Mouse (Mus musculus): ENCODE measurements around the gene Prss57. TPM values are rescaled to one million over a fixed set of nuclear protein-coding genes. Genes with fewer than 3 reads are reported as not detected.

Gene Prss57
- polyA plus RNA-seq, 1 experiment, result 2.1 TPM

DNA sequence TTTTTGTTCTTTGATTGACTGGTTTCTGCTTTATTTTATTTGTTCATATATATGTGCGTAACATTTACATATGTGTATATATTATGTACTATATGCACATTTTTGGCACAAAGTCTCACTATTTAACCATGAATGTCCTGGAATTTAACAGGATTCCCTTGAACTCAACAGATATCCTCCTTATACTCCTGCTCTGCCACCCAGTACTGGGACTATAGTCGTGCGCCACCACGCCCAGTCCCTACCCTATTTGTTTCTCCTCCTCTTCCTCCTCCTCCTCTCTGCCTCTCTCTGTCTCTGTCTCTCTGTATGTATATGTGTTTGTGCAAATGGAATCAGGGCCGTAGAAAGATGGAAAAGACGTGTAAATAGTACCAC is 44.0 kb downstream of the Prss57 start:
- H3K27ac ChIP-seq (ENCODE audit: insufficient read depth, low read length), result no peak overlapping the region
- peaks cover 3% of the 10 kb centered on the region for H3K4me1 ChIP-seq (ENCODE audit: control insufficient read depth, insufficient read depth, low read length)
- no peak for TF ChIP-seq POLR2A (IDR thresholded peaks at IDR 0.05; ENCODE audit: extremely low read depth, insufficient read depth, low read length)
- TF ChIP-seq CTCF (IDR thresholded peaks at IDR 0.05; ENCODE audit: extremely low read depth, insufficient read depth, low read length), result no peak
- H3K4me3 ChIP-seq (ENCODE audit: insufficient read depth, low read length), result no peak overlapping the region; the same call in 1 of the 2 replicates

DNA sequence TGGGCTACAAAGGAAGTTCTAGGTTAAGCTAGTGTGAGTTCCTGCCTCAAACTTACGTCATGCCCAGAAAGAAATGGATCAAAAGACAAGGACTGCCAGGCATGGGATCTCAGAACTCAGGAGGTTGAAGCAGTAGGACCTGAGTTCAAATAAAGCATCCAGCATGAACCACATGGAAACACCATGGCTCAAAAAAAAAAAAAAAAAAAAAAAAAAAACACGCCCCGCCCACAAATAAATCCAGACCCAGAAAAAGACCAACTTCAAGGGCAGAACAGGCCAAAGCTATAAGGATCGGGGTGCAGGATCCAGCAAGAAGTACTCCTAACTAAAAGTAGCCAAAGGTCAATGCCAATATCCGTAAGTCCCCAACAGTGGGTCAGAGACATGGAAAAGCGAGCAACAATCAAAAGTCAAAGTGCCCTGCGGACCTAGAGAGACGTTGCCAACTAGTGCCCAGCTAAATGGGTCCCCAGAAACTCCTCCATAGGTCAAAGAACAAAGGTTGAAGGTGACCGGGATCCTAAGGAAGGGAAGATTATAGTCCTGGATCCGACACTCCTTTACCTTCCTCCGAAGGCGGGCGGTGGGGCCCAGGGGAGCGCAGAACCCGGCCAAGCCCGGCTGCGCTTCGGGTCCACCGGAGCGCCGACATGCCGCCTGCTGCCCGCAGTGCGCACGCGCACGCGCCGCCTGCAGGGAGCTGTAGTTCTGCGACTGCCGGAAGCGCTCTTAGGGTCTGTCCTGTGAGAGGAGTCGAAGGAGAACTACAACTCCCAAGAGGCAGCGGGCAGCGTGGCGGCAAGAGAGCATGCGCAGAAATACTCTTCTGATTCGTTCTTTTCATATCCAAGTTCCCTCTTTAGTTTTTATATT is 44.6 kb downstream of the Prss57 start, which contains the start of gene Polrmt:
TSS of gene Polrmt (minus strand) at position 684 of the 876 bp plus-strand sequence.
- TF ChIP-seq POLR2A (IDR thresholded peaks at IDR 0.05; ENCODE audit: extremely low read depth, insufficient read depth, low read length) (peak; percentile 61; the same call in 1 of the 2 replicates), CTCF (IDR thresholded peaks at IDR 0.05; ENCODE audit: extremely low read depth, insufficient read depth, low read length) (no peak)
- H3K4me3 ChIP-seq (ENCODE audit: insufficient read depth, low read length), result peak within 1 kb of the TSS; percentile 72
- H3K27ac ChIP-seq (ENCODE audit: insufficient read depth, low read length), result no peak within 1 kb of the TSS
- peaks cover 3% of the 10 kb centered on the region for H3K4me1 ChIP-seq (ENCODE audit: control insufficient read depth, insufficient read depth, low read length)

DNA sequence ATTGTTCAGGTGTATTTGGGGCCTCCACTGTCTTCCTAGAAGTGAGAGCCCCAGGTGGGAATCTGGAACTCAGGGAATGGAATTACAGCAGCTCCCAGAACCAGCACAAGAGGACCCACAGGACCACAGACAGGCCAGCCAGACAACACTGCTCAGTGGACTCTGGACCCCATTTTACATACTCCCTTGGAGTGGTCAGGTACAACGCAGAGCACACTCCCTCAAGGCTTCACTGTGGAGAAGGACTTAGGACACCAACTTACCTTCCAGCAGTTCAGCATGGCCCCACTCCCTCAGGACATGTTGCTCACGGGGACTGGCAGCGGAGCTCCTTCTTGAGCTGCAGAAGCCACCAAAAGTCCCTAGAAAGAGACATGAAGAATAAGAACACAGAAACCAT is 45.4 kb downstream of the Prss57 start:
- TF ChIP-seq CTCF (IDR thresholded peaks at IDR 0.05; ENCODE audit: extremely low read depth, insufficient read depth, low read length), result no peak
- TF ChIP-seq POLR2A (IDR thresholded peaks at IDR 0.05; ENCODE audit: extremely low read depth, insufficient read depth, low read length), result no peak
- H3K4me3 ChIP-seq (ENCODE audit: insufficient read depth, low read length), result peak overlapping the region; percentile 72; the same call in 1 of the 2 replicates

GRCm38 (mm10) chr10:79743650-79744365 is 47.0 kb downstream of the Prss57 start:
- no peak for TF ChIP-seq CTCF (IDR thresholded peaks at IDR 0.05; ENCODE audit: extremely low read depth, insufficient read depth, low read length)
- TF ChIP-seq POLR2A (IDR thresholded peaks at IDR 0.05; ENCODE audit: extremely low read depth, insufficient read depth, low read length), result no peak
- H3K27ac ChIP-seq (ENCODE audit: insufficient read depth, low read length), result no peak overlapping the region
- peaks cover 3% of the 10 kb centered on the region for H3K4me1 ChIP-seq (ENCODE audit: control insufficient read depth, insufficient read depth, low read length)
- H3K4me3 ChIP-seq (ENCODE audit: insufficient read depth, low read length), result no peak overlapping the region

More for the DNA sequence above, 45.4 kb downstream of the Prss57 start:
- peaks cover 3% of the 10 kb centered on the region for H3K4me1 ChIP-seq (ENCODE audit: control insufficient read depth, insufficient read depth, low read length)
- no peak overlapping the region for H3K27ac ChIP-seq (ENCODE audit: insufficient read depth, low read length)

DNA sequence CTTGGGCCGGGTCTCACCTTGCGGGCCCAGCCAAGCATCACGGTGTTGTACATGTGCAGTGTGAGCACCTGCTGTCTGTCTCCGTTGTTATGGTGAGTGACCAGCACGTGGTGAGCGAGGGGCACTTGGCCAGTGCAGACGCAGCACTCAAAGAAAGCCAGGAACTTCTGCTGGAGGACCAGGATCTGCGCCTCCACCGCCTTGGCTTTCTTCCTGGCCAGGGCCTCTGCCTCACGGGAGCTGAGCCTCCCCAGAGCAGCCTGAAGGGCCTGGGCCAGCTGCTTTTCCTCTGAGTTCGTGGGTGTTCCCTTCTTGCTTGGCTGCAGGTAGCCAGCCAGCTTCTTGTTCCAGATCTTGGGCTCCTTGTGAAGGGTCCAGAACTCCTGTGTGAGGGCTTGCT is 47.6 kb downstream of the Prss57 start:
- peaks cover 3% of the 10 kb centered on the region for H3K4me1 ChIP-seq (ENCODE audit: control insufficient read depth, insufficient read depth, low read length)
- no peak overlapping the region for H3K4me3 ChIP-seq (ENCODE audit: insufficient read depth, low read length)
- no peak overlapping the region for H3K27ac ChIP-seq (ENCODE audit: insufficient read depth, low read length)
- TF ChIP-seq POLR2A (IDR thresholded peaks at IDR 0.05; ENCODE audit: extremely low read depth, insufficient read depth, low read length) (no peak), CTCF (IDR thresholded peaks at IDR 0.05; ENCODE audit: extremely low read depth, insufficient read depth, low read length) (no peak)

DNA sequence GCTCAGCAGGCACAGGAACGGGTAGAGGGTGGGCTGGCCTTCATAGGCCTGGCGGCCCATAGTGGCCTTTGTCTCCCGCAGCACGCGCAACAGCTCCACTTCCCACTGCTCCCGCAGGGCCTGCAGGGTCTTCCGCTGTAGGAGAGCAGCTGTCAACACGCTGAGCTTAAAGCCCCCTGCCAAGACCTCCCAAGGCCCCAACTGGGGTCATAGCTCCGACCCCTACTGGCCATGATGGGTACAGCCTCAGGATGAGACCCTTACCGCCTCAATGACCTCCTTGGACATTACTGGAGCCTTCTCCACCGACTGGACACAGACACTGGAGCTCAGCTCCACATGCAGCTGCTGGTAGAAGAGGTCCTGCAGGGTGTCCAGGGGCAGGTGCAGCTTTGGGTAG is 49.9 kb downstream of the Prss57 start:
- Histone ChIP-seq H3K27ac (ENCODE audit: insufficient read depth, low read length) (no peak overlapping the region), H3K4me1 (ENCODE audit: control insufficient read depth, insufficient read depth, low read length) (peaks cover 3% of the 10 kb centered on the region), H3K4me3 (ENCODE audit: insufficient read depth, low read length) (no peak overlapping the region)
- TF ChIP-seq POLR2A (IDR thresholded peaks at IDR 0.05; ENCODE audit: extremely low read depth, insufficient read depth, low read length) (no peak), CTCF (IDR thresholded peaks at IDR 0.05; ENCODE audit: extremely low read depth, insufficient read depth, low read length) (no peak)

DNA sequence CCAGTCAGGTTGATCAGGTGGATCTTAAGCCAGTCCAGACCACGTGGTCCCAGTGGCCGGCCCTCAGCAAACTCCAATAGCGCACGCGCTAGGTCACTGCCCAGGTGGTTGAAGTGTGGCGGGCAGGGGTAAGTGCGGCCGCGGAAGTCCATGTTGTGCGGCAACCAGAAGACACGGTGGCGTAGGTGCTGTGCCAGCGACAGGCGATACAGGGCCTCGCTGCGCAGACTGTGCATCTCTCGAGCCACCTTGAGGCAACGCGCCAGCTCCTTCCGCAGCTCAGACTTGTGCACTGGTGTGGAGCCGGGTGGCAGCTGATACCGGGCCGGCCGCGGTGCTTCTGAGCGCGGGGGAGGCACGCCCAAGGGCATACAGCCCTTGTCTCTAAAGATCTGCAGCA is 51.5 kb downstream of the Prss57 start:
- Histone ChIP-seq H3K27ac (ENCODE audit: insufficient read depth, low read length) (no peak overlapping the region), H3K4me3 (ENCODE audit: insufficient read depth, low read length) (no peak overlapping the region), H3K4me1 (ENCODE audit: control insufficient read depth, insufficient read depth, low read length) (no peaks in the 10 kb centered on the region)
- no peak for TF ChIP-seq POLR2A (IDR thresholded peaks at IDR 0.05; ENCODE audit: extremely low read depth, insufficient read depth, low read length)
- no peak for TF ChIP-seq CTCF (IDR thresholded peaks at IDR 0.05; ENCODE audit: extremely low read depth, insufficient read depth, low read length)

GRCm38 (mm10) chr10:79738259-79738658 is 52.5 kb downstream of the Prss57 start:
- Histone ChIP-seq H3K4me3 (ENCODE audit: insufficient read depth, low read length) (no peak overlapping the region), H3K4me1 (ENCODE audit: control insufficient read depth, insufficient read depth, low read length) (no peaks in the 10 kb centered on the region), H3K27ac (ENCODE audit: insufficient read depth, low read length) (no peak overlapping the region)
- TF ChIP-seq POLR2A (IDR thresholded peaks at IDR 0.05; ENCODE audit: extremely low read depth, insufficient read depth, low read length), result no peak
- TF ChIP-seq CTCF (IDR thresholded peaks at IDR 0.05; ENCODE audit: extremely low read depth, insufficient read depth, low read length), result peak; percentile 61

GRCm38 (mm10) chr10:79736706-79737105 is 54.1 kb downstream of the Prss57 start:
- H3K4me1 ChIP-seq (ENCODE audit: control insufficient read depth, insufficient read depth, low read length), result no peaks in the 10 kb centered on the region
- no peak overlapping the region for H3K4me3 ChIP-seq (ENCODE audit: insufficient read depth, low read length)
- TF ChIP-seq CTCF (IDR thresholded peaks at IDR 0.05; ENCODE audit: extremely low read depth, insufficient read depth, low read length) (no peak), POLR2A (IDR thresholded peaks at IDR 0.05; ENCODE audit: extremely low read depth, insufficient read depth, low read length) (no peak)
- H3K27ac ChIP-seq (ENCODE audit: insufficient read depth, low read length), result no peak overlapping the region
